Mouse (Mus musculus) liver, embryonic 15.5 days (tissue): Measurements from ENCODE around the gene Rbfox2. TPM values are rescaled to one million over a fixed set of nuclear protein-coding genes. Genes with fewer than 3 reads are reported as not detected.
A peak's percentile ranks its signal among the peaks of the same experiment; 100 is the strongest.
"Not testable (repeated sequence)": the region's sequence is repeated elsewhere in the genome, so short reads cannot be mapped to it uniquely, and the experiment has no call there.

Experiments used
- ATAC-seq: fragments of 200-750 bp; cut with Nextera tagmentation; 2 replicates; pipeline ENCODE4 v1.8.0; 2017; ENCODE audit warnings: moderate number of reproducible peaks, mild to moderate bottlenecking, moderate library complexity; ENCODE audit not compliant: insufficient read depth
- H3K27ac ChIP-seq: fragments of 300-500 bp; sonication (generic); replicated peaks from 2 replicates; pipeline ENCODE4 v1.5.1; 2015; ENCODE audit warnings: mild to moderate bottlenecking, inconsistent platforms
- H3K27me3 ChIP-seq: fragments of 300-500 bp; sonication (generic); 2 replicates; pipeline ENCODE4 v1.6.1; 2015; ENCODE audit warnings: mild to moderate bottlenecking, inconsistent platforms
- H3K36me3 ChIP-seq: fragments of 300-500 bp; sonication (generic); replicated peaks from 2 replicates; pipeline ENCODE4 v1.6.1; 2015; ENCODE audit warnings: moderate library complexity, mild to moderate bottlenecking, inconsistent platforms
- H3K4me1 ChIP-seq: fragments of 300-500 bp; sonication (generic); replicated peaks from 2 replicates; pipeline ENCODE4 v1.6.1; 2015; ENCODE audit warnings: inconsistent platforms
- H3K4me2 ChIP-seq: fragments of 300-500 bp; sonication (generic); 2 replicates; pipeline ENCODE4 v1.6.1; 2015; ENCODE audit warnings: moderate library complexity, mild to moderate bottlenecking, inconsistent platforms
- H3K4me3 ChIP-seq: fragments of 300-500 bp; sonication (generic); replicated peaks from 2 replicates; pipeline ENCODE4 v1.5.1; 2015; ENCODE audit warnings: mild to moderate bottlenecking, inconsistent platforms
- H3K9ac ChIP-seq: fragments of 300-500 bp; sonication (generic); 2 replicates; pipeline ENCODE4 v1.6.1; 2015; ENCODE audit warnings: moderate library complexity, mild to moderate bottlenecking, inconsistent platforms
- H3K9me3 ChIP-seq: fragments of 300-500 bp; sonication (generic); replicated peaks from 2 replicates; pipeline ENCODE4 v1.6.1; 2016; ENCODE audit warnings: inconsistent platforms
- WGBS: fragments of 180-500 bp; shearing (Covaris S2); methylation state at CpG from one replicate; pipeline ENCODE4 v1.1.7; 2015; ENCODE audit warnings: mixed read lengths; ENCODE audit not compliant: insufficient replicate concordance; 5-methylcytosine and 5-hydroxymethylcytosine counted together
- polyA plus RNA-seq: library from polyadenylated mRNA; unstranded; fragments of >200 nt; fragmentation: Nextera tagmentation; extraction: Ambion mirVana; gene quantifications from 2 replicates; pipeline ENCODE4 v1.2.1, GENCODE M21; 2015

Rbfox2 gene
- polyA plus RNA-seq, 1 experiment from 2014 or later, result 9.8 TPM

- no peak for ATAC-seq
- H3K27ac ChIP-seq, result no peak overlapping the region
- no peaks in the 10 kb centered on the region for H3K36me3 ChIP-seq
- WGBS, result 39% methylated on average over 3 of the region's 3 CpGs
- H3K9ac ChIP-seq, result no peak overlapping the region
- no peak overlapping the region for H3K4me2 ChIP-seq
- H3K27me3 ChIP-seq, result no peaks in the 10 kb centered on the region; the same call in 1 of the 2 replicates
- H3K4me1 ChIP-seq, result peaks cover 14% of the 10 kb centered on the region
- H3K4me3 ChIP-seq, result no peak overlapping the region
- no peaks in the 10 kb centered on the region for H3K9me3 ChIP-seq
These were observed 237.8 kb downstream of the Rbfox2 start for GRCm38 (mm10) chr15:77069019-77069418.

GRCm38 (mm10) chr15:77068439-77068861 is 238.4 kb downstream of the Rbfox2 start:
- Histone ChIP-seq H3K9ac (no peak overlapping the region), H3K27ac (no peak overlapping the region), H3K27me3 (no peaks in the 10 kb centered on the region; the same call in 1 of the 2 replicates), H3K4me1 (peaks cover 14% of the 10 kb centered on the region), H3K4me3 (no peak overlapping the region), H3K4me2 (no peak overlapping the region), H3K36me3 (no peaks in the 10 kb centered on the region), H3K9me3 (no peaks in the 10 kb centered on the region)
- 54% methylated on average over 3 of the region's 3 CpGs for WGBS
- ATAC-seq, result no peak

GRCm38 (mm10) chr15:77066233-77066632 is 240.6 kb downstream of the Rbfox2 start:
- ATAC-seq, result no peak
- no peak overlapping the region for H3K4me3 ChIP-seq
- no peak overlapping the region for H3K4me2 ChIP-seq
- H3K9ac ChIP-seq, result no peak overlapping the region
- WGBS, result 58% methylated on average over 6 of the region's 6 CpGs
- no peaks in the 10 kb centered on the region for H3K27me3 ChIP-seq
- no peaks in the 10 kb centered on the region for H3K36me3 ChIP-seq
- no peak overlapping the region for H3K27ac ChIP-seq
- H3K4me1 ChIP-seq, result peaks cover under 1% of the 10 kb centered on the region
- no peaks in the 10 kb centered on the region for H3K9me3 ChIP-seq

- no peak overlapping the region for H3K4me3 ChIP-seq
- no peaks in the 10 kb centered on the region for H3K9me3 ChIP-seq
- H3K4me1 ChIP-seq, result no peaks in the 10 kb centered on the region; the same call in 1 of the 2 replicates
- WGBS, result 66% methylated on average over 6 of the region's 6 CpGs
- ATAC-seq, result no peak
- H3K27me3 ChIP-seq, result no peaks in the 10 kb centered on the region
- no peaks in the 10 kb centered on the region for H3K36me3 ChIP-seq
- no peak overlapping the region for H3K4me2 ChIP-seq
- H3K27ac ChIP-seq, result no peak overlapping the region
- no peak overlapping the region for H3K9ac ChIP-seq
These were observed 241.4 kb downstream of the Rbfox2 start for GRCm38 (mm10) chr15:77065259-77065852.

- no peaks in the 10 kb centered on the region for H3K9me3 ChIP-seq
- no peak for ATAC-seq
These were observed 244.1 kb downstream of the Rbfox2 start for GRCm38 (mm10) chr15:77062746-77063145.

GRCm38 (mm10) chr15:77059416-77059815 is 247.4 kb downstream of the Rbfox2 start:
- ATAC-seq, H3K9me3 ChIP-seq, H3K27ac ChIP-seq, H3K9ac ChIP-seq, H3K4me2 ChIP-seq, H3K4me3 ChIP-seq, H3K36me3 ChIP-seq, H3K27me3 ChIP-seq, H3K4me1 ChIP-seq: not testable (repeated sequence)
- WGBS, result 65% methylated on average over 4 of the region's 4 CpGs

More at GRCm38 (mm10) chr15:77062746-77063145, 244.1 kb downstream of the Rbfox2 start:
- no peak overlapping the region for H3K4me2 ChIP-seq
- no peak overlapping the region for H3K4me3 ChIP-seq
- no peak overlapping the region for H3K9ac ChIP-seq
- no peaks in the 10 kb centered on the region for H3K36me3 ChIP-seq
- no peak overlapping the region for H3K27ac ChIP-seq
- H3K4me1 ChIP-seq, result no peaks in the 10 kb centered on the region; the same call in 1 of the 2 replicates
- no peaks in the 10 kb centered on the region for H3K27me3 ChIP-seq

- H3K9me3 ChIP-seq, result no peaks in the 10 kb centered on the region
- H3K4me1 ChIP-seq, result 0 out of 2 replicates have a peak, but pooled peaks cover 5% of the 10 kb centered on the region
- no peaks in the 10 kb centered on the region for H3K36me3 ChIP-seq
- ATAC-seq, result no peak
- no peak overlapping the region for H3K4me2 ChIP-seq
- no peak overlapping the region for H3K27ac ChIP-seq
- H3K4me3 ChIP-seq, result no peak overlapping the region
- no peak overlapping the region for H3K9ac ChIP-seq
- no peaks in the 10 kb centered on the region for H3K27me3 ChIP-seq
These were observed 248.2 kb downstream of the Rbfox2 start for GRCm38 (mm10) chr15:77058566-77058965.

GRCm38 (mm10) chr15:77056791-77057051 is 250.1 kb downstream of the Rbfox2 start:
- H3K27ac ChIP-seq, result no peak overlapping the region
- ATAC-seq, result no peak
- no peaks in the 10 kb centered on the region for H3K9me3 ChIP-seq
- no peak overlapping the region for H3K4me3 ChIP-seq
- WGBS, result 38% methylated on average over 3 of the region's 3 CpGs
- H3K27me3 ChIP-seq, result no peaks in the 10 kb centered on the region
- no peaks in the 10 kb centered on the region for H3K36me3 ChIP-seq
- peaks cover 17% of the 10 kb centered on the region for H3K4me1 ChIP-seq
- no peak overlapping the region for H3K9ac ChIP-seq
- H3K4me2 ChIP-seq, result no peak overlapping the region

GRCm38 (mm10) chr15:77056001-77056790 is 250.6 kb downstream of the Rbfox2 start:
- no peak overlapping the region for H3K27ac ChIP-seq
- no peaks in the 10 kb centered on the region for H3K9me3 ChIP-seq
- peaks cover 17% of the 10 kb centered on the region for H3K4me1 ChIP-seq
- ATAC-seq, result no peak
- H3K36me3 ChIP-seq, result no peaks in the 10 kb centered on the region
- no peaks in the 10 kb centered on the region for H3K27me3 ChIP-seq
- H3K9ac ChIP-seq, result no peak overlapping the region
- WGBS, result 41% methylated on average over 6 of the region's 6 CpGs
- H3K4me2 ChIP-seq, result no peak overlapping the region
- no peak overlapping the region for H3K4me3 ChIP-seq

GRCm38 (mm10) chr15:77054611-77055175 is 252.1 kb downstream of the Rbfox2 start:
- WGBS, result 53% methylated on average over 5 of the region's 5 CpGs
- ATAC-seq, result no peak
- H3K9me3 ChIP-seq, result no peaks in the 10 kb centered on the region
- H3K4me3 ChIP-seq, result no peak overlapping the region
- H3K27ac ChIP-seq, result no peak overlapping the region
- H3K27me3 ChIP-seq, result peaks cover 3% of the 10 kb centered on the region; the same call in 1 of the 2 replicates
- H3K4me1 ChIP-seq, result peaks cover 17% of the 10 kb centered on the region
- no peak overlapping the region for H3K9ac ChIP-seq
- H3K4me2 ChIP-seq, result no peak overlapping the region
- H3K36me3 ChIP-seq, result no peaks in the 10 kb centered on the region

- H3K4me2 ChIP-seq, result no peak overlapping the region
- peak; percentile 90 for ATAC-seq
- H3K4me3 ChIP-seq, result no peak overlapping the region
- WGBS, result 31% methylated on average over 1 of the region's 1 CpGs
- H3K9ac ChIP-seq, result no peak overlapping the region
- peaks cover 17% of the 10 kb centered on the region for H3K4me1 ChIP-seq
- H3K9me3 ChIP-seq, result no peaks in the 10 kb centered on the region
- H3K27me3 ChIP-seq, result peaks cover 11% of the 10 kb centered on the region; the same call in 1 of the 2 replicates
- H3K27ac ChIP-seq, result peak overlapping the region; percentile 53
- H3K36me3 ChIP-seq, result no peaks in the 10 kb centered on the region
These were observed 253.8 kb downstream of the Rbfox2 start for GRCm38 (mm10) chr15:77053021-77053420.
